Mouse (Mus musculus) layer of hippocampus, postnatal 36 days (tissue): ENCODE data around the gene Sord. TPM values are rescaled to one million over a fixed set of nuclear protein-coding genes. Genes with fewer than 3 reads are reported as not detected.

Experiments
- DNase-seq, 2 experiments: peaks; one replicate each; pipeline ENCODE4 v3.0.0; 2022
- total RNA-seq, 2 experiments: library from RNA; stranded (reverse); gene quantifications; 2 replicates each; pipeline ENCODE4 v1.2.3; 2021

Sord gene
- total RNA-seq, 2 experiments from 2014 or later, result 15.9 to 18.5 TPM

DNA sequence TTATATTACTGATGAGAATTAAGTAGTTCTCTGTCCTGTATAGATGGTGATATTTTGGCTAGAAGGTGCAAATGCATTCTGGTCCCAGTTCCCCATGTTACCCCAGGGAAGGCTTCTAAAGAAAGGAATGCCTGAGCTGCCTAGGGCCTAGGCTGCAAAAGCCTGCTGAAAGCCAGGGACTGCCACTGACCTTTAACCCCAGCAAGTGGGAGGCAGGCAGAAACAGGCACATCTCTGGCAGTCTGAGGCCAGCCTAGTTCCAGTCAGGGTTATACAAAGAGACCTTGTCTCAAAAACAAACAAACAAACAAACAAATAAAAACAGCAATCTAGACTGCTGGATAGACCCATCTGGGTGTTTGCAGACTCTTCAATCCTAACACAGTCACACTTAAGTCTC is 6.2 kb downstream of the Sord start:
- no peak for DNase-seq

DNA sequence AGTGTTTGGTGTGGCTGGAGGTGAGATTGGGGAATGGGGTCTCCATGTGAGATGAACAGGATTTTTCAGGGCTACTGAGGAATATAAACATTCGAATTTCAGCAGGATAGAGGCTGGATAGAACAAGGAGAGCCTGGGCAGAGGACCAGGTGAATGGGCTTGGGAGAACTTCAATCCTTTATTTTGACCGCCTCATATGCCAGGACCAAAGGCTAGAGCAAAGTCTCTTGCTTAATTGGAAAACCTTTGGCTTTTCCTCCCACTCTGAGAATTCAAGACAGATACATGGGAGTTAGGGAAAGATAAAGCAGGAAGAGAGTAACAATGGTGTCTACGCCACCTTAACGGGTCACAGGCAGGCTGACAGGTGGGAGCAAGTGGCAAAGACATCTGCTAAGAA is 6.7 kb downstream of the Sord start:
- no peak for DNase-seq

DNA sequence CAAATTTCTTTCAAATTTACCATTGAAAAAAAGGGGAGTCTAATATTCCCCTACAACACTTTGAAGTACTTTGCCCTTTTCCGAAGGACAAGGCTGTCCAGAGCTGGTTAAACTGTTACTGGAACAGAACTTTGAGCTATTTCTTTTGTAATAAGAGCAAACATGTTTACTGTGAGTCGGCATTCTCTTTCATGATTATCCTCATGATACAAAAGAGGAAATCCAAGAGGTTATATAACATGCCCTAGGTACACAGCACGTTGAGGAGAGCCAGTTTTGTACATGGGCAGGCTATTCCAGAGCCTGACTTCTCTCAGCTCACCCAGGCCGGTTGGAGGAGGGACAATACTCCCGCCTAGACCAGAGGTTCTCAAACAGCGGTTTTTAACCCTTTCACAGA is 7.4 kb downstream of the Sord start:
- DNase-seq, result no peak

DNA sequence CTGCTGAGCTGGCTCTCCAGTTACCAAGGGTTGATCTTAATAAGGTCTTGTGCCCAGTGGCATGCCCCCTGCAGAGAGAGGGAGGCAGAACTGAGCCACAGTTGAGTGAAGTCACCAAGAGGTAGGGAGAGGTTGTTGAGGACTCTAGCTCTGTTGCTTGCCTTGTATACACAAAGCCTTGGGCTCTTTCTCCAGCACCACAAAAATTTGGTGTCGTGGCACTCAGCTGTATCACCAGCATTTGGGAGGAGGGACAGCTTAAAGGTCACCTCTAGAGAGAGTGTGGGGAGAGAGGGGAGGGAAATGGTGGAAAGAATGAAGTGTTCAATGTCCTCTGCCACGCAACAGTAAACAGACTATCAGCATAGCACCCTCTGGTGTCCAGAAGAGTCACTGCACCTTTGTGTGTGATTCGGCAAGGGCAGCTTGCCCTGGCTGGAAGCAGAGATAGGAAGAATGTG is 9.2 kb downstream of the Sord start:
- DNase-seq, result peak; percentile 51 to 74

DNA sequence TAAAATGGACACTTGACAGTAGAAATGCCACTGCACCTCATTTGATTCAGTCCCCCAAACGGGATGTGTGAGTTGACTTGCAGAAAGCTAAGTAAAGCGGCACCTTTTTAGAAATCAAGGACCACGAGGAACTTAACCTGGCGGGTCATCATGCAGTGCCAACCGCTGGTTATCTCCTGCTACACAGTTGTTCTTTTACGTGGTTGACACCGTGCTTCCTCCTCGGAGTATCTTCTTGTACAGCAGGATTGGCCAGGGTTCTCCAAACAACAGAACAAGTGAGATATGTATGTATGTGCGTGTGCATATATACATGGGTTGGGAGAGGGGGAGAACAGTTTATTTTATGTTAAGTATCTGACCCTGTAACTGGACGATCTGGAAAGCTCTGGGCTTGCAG is 13.2 kb downstream of the Sord start:
- no peak for DNase-seq

DNA sequence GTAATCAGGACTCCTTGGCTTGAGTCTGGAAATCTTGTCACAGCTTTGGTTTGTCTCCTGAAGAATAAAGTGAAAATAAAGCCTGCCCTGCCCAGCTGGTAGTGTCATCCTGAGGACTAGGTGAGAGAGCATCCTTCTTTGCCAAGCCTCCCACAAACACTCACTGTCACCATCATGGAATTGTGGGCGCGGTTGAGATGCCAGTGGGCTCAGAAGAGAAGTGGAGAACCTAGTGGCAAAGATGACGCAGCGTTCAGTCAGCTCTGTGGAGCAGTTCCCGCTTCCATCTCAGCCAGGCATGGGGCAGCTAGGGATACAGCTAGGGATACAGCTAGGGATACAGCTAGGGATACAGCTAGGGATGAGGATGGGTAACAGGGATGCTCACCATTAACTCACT is 21.4 kb downstream of the Sord start:
- no peak for DNase-seq

DNA sequence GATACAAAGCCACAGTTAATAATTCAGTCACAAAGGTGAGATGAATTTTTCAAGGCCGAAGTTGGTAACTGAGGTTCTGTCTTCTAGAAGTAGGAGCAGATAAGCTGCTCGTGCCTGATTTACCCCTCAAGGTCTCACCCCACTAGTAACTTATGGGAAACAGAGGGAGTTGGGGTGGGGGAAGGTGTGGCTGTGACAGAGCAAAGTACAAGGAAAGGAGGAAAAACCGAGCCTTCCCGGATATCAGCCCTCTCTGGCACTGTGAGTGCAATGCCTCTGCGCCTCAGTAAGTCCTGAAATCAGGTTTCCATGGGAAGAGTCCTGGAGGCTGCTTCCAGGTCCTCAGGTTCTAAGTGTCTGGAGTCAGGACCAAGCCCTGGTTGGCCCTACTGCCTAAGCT is 26.2 kb downstream of the Sord start:
- no peak for DNase-seq

DNA sequence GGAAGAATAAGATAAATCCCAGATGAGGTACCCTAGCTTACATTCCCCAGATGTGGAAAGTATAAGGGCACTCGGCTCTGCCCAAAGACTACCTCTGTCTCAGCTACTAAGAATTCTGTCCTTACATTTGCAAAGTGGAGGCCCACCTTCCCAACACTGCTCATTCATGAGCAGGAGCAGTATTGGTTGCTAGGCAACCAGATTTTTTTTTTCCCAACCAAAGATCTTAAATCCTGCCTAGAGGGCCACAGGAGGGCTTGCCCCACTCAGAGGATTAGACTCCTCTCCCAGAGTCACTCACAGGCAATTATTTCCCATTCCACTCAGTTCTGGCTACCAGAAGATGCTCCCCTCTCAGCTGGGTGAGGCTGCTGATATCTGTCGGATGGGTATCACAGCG is 30.1 kb downstream of the Sord start:
- no peak for DNase-seq

DNA sequence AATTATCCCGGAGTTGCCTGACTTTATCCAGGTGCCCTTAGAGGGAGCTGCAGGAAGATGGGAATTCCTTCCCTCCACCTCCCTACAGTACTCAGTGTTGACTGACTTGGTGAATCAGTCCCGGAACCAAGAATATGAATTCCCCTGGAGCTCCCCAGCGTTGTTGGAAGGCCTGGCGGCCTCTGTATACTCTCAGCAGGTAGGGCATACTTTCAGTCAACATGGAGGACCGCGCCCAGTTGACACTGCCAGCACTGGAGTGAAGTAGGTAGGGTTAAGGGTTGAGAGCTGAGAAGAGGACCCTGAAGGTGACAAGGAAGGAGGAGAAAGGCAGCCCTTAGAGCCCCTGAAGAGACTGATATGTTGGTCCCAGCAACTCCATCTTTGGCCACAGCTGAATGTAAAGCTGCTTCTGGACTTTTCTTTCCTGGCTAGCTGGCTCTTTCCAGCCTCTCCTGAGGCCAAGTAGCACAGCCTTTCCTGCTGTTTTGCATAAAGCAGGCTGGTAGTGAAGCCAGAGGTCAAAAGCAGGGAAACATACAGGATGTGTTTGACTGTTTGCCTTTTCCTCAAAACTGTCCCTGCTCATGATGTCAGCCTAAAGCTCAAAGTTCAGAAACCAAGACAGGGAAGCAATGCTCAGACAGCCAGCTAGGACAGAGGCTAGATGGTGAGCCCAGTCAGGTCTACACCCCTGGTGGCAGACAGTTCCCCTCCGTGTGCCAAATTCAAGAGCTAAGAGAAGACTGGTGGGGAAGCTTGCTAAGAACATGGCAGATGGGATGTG is 32.1 kb downstream of the Sord start:
- no peak for DNase-seq

DNA sequence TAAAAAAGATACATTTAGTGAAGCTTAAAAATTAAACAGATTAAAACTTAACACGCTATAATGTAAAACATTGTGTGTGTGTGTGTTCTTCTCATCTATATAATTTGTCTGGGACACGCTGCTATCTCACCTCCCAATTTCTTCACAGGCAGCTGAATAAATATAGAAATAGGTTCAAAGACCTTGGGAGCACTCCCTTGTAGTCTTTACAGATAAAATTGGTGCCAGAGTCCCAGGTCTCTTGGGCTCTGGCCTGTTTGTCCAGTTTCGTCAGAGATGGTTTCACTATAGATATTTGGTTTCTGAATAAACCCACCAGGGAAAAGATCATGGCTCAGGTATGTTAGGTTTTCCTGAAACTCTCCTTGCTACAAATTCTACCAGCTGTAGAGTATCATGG is 44.2 kb downstream of the Sord start:
- no peak for DNase-seq

DNA sequence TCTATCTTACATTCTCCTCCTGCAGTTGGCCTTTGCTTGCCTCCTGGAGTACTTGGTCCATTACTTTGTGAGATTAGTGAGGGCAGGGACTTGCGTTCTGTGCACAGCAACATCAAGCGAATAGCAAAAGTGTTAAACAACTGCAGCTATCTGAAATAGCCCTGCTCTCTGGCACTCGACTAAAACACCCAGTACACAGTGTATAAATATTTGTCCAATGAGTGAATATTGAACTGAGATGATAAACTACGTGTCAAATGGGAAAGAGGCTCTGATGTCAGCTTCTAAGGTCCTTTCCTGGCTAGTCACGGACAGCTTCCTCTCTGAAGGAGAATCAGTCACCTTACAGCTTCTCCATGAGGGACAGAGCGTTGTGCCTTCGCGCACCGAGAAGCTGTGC is 49.5 kb downstream of the Sord start:
- DNase-seq, result no peak

DNA sequence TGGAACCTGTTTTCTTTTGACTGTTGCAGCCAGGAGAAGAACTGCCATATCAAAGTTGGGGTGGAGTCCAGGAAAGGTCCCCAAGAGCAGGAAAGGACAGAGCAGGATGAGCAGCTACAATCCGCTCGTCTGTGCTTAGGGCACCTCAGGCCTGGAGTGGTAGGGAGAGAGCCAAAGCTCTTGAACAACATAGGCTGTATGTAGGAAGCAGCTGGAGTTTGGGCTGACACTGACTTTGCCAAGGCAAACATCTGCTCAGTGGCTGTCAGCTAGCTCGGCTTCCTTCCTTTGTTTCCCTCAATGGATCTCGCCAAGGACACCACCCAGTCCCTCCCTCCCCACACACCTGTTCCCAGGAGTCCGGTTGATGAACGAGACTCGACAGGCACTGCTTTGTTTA is 51.6 kb downstream of the Sord start:
- DNase-seq, result no peak

DNA sequence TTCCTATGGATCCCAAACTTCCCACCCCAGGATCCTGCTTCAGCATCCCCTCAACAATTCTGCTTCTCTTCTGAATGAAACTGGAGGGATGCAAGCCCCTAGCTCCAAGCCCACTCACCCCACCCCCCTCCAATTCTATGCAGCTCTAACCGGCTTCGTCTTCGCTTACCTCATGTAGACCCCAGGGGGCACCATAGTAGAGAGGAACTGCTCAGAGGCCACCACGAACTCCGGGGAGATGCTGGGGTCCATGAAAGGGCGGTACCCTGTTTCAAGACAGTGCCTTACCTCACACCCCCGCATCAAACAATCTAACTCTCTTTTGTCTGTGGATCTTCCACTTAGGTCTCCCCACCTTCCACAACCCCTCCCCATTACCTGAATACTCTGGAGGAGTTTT is 60.4 kb downstream of the Sord start:
- DNase-seq, result no peak

DNA sequence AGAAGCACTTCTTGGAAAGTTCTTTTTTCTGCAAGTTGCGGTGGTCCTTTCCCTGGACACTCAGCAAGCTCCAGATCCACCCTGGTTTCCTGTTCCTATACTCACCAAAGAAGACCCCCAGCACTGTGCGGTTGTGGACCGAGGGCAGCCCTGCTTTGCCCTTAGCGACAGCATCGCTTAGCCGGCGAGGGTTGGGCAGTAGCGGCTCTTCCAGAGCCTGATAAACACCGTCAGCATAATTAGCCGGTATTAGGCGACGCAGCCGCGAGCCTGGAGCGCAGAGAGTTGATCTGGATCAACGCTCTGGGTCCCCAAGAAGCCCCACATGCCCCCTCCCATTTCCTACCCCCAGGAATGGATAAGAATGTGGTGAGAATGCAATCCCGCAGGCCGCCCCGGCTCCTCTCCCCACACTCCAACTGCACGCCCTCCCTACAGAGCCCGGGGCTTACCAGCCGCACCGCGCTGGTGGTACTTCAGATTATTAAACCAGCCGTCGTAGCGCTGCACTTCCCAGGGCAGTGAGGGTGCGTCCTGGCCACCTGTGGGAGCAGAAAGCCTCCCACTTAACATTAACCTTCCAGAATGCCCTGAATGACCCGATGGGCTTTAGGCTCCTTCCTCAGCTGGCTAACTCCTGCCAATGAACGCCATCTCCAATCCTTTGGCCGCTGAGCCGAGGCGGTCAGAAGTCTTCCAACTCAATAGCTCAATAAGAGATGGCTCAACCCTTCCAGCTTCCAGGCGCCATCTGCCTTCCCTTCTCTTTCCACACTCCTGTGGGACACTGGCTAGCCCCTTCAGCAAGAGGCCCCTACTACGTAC is 62.9 kb downstream of the Sord start:
- no peak for DNase-seq

DNA sequence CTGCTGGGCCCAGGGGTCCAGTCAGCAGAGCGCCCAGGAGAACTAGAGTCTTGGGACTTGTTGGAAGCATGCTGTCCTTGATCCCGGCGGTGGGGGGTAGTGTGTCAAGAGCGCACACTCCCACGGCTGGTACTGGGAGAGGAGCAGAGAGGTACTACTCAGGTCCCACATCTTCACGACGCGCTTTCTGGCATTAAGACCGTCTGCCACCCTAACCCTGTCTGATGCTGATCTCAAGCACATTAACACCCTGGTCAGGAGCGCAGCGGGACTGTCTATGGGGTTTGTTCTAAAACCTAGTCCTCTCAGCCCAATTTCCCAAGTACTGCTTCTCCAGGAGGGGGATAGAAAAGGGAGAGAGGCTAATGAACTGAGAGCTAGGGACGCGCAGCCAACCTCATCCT is 63.5 kb downstream of the Sord start, which contains the start of gene Duox2:
Gene Duox2 (minus strand): TSS at position 354 of the 404 bp plus-strand sequence.
- no peak for DNase-seq

DNA sequence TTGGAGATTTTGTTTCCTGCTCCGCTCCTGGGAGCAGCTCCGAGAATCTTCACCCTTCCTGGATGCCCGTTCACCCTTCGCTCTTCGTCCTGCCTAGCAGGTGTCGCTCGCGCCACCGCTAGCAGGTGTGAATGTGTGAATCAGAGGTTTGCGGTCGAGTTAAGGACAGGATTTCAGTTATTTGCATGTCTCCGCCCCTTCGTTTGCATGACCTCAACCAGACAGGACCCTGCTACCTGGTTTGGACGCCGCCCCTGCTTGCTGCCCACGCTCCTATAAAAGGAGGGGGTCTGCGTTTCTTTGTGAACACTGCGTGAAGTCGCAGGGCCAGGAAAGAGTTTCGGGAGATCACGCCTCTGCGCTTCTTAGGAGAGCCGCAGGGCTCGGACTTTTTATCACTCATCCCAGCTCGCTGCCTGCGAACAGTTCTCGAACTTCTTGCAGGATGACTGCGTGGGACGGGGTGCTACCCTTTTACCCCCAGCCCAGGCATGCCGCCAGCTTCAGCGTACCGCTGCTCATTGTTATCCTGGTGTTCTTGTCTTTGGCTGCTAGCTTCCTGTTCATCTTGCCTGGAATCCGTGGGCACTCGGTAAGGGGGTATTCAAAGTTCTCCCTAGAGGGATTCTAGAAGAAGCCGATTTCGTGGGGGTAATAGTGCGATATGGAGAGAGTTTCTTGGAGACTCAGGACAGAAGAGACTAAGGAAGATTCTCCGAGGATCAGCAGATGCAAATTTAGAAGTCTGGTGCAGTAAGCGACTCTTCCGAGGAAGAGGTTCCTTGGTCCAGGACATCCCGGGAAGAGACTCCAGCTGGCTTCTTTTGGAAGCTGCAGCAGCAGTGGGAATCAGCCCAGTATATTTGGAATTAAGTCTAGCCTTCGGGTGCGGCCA is 64.3 kb downstream of the Sord start, which contains the start of gene Duoxa2:
Gene Duoxa2 (plus strand): TSS at position 305 of the 895 bp plus-strand sequence.
- no peak for DNase-seq

DNA sequence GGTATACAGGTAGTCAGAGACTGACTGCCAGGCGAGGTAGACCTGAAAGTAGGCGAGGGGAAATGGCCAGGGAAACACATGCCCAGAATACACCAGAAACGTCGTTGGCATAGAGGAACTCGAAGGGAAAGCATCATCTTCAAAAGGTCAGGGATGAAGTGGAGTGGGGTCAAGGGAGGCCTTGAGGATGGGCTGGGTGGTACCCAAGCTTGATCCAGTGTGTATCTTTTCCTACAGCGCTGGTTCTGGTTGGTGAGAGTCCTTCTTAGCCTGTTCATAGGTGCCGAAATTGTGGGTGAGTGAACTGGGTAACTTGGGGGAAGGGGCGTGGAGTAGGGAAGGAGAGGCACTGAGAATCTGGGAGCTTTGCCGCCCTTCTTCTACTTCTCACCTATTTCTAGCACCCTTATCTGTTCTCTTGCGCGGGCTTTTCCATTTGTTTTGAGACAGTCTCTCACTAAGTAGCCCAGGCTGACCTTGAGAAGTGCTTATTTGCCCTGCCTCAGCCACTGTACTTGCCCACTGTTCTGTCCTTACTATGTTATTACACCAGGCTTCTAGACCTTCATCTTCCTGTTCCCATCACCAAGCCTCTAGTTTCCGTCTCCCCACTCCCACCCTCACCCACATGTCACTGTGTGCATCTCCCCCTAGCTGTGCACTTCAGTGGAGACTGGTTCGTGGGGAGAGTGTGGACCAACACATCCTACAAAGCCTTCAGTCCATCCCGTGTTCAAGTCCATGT is 65.5 kb downstream of the Sord start:
- no peak for DNase-seq

DNA sequence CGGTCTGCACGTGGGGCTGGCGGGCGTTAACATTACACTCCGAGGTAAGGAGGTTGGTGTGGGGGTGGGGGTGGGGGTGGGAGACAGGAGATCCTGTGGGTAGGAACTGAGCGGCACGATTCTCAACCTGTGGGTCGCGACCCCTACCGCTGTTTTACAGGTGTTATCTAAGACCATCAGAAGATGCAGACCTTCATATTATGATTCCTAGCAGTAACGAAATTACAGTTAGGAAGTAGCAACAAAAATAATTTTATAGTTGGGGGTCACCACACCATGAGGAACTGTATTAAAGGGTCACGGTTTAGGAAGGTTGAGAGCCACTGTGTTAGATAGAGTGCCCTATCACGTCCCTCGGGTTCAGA is 66.1 kb downstream of the Sord start:
- no peak for DNase-seq

DNA sequence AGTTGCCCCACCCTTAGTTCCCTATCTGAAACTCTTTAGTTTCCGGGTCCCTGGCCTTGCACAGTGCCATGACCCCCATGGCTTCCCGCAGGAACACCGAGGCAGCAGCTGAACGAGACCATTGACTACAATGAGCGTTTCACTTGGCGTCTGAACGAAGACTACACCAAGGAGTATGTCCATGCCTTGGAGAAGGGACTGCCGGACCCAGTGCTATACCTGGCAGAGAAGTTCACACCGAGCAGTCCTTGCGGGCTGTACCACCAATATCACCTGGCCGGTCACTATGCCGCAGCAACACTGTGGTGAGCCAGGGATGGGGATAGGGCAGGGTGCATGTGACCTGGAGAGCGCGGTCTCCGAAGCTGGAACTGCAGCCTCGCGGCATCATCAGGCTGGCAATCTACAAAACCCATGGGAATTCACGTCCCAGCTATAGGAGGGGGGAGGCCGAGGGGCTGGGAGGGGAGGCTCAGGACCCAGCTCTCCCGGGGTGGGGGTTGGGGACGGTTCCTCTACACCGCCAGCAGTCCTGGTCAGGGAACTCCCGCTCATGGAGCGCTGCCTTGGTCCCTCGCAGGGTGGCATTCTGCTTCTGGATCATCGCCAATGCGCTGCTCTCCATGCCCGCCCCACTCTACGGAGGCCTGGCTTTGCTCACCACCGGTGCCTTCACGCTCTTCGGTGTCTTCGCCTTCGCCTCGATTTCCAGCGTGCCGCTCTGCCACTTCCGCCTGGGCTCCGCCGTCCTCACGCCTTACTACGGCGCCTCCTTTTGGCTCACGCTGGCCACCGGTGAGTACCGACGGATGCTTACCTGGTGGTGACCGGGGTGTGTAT is 66.8 kb downstream of the Sord start:
- DNase-seq, result no peak

DNA sequence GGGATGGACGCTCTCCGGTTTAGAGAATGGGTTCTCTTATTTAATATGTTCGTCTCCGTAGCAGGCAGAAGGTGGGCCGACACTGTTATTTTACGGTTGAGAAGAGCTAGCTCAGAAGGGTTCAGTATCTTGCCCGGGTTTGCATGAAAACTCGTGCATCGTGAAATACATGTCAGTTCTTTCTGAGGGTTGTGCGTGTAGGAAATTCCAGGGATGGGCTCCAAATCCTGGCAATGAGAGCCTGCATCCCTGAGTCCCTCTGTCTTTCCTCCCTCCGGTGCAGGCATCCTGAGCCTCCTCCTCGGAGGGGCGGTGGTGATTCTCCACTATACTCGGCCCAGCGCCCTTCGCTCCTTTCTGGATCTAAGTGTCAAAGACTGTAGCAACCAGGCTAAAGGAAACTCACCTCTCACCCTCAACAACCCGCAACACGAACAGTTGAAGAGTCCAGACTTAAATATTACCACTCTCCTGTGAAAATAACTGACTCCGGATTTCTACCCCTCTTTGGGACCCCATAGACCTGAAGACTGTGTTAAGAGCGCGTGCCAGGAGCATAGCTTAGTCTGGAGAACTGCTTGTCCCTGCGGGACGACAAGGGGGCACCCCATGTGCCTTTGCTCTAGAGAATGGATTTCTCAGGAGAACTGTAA is 67.5 kb downstream of the Sord start:
- no peak for DNase-seq
